Mouse (Mus musculus): ENCODE data around the gene Gm11236.
"Not testable (repeated sequence)": the region's sequence is repeated elsewhere in the genome, so short reads cannot be mapped to it uniquely, and the experiment has no call there.

Gene Gm11236

DNA sequence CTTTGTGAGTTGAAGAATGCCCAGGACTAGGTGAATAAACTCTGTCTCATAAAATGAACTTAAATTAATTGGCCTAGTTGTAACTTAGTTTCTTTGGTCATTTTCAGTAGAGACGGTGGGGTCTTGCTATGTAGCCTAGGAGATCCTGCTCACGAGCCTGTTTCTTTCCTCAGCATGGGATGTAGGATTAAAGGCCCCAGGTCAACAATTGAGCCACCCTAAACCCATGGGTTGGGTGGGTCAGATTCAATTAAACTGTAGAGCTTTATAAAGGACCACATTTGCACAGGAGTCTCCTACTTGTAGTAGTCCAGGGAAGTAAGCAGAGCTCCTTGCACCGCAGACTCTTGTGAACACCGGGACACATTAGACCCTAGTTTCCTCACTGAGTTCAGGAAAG is at the start of gene Gm11236:
TSS of gene Gm11236 (plus strand) at position 301 of the 400 bp plus-strand sequence.
- not testable (repeated sequence) for DNase-seq (ENCODE audit: low spot score)

DNA sequence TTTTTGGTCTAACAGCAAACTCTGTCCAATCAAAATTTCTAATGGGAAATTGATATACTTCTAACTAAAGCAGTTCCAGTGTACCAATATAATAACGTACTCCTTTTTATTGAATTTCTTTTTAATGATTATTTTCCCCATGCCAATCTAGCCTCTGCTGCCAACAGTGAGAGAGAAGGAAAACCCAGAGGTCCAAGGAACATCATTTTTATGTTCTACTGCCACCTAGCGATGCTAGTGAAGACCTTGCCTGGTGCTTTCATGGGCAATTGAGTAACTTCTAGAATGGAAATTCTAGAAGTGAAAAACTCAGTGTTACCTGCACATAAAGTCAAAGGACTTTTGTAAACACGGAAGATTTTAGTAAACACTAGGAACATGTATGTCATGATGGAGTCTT is 38.7 kb upstream of the Gm11236 start:
- DNase-seq (ENCODE audit: low spot score) = no peak

GRCm38 (mm10) chr4:73607581-73607980 is 30.3 kb upstream of the Gm11236 start, which contains the start of gene Gm11238:
Gene Gm11238 (plus strand): TSS chr4:73607881.
- DNase-seq (ENCODE audit: low spot score) = not testable (repeated sequence)

- not testable (repeated sequence) for DNase-seq (ENCODE audit: low spot score)
Observed at GRCm38 (mm10) chr4:73622684-73623083, 15.2 kb upstream of the Gm11236 start, which contains the start of gene Gm11237. Gene Gm11237 (plus strand): TSS chr4:73622984.

- DNase-seq (ENCODE audit: low spot score) = not testable (repeated sequence)
Observed at GRCm38 (mm10) chr4:73661864-73662263, 23.9 kb downstream of the Gm11236 start.

GRCm38 (mm10) chr4:73668054-73668453 is 30.1 kb downstream of the Gm11236 start, which contains the start of gene Gm11239:
Gene Gm11239 (plus strand): TSS chr4:73668354.
- DNase-seq (ENCODE audit: low spot score) = not testable (repeated sequence)

- not testable (repeated sequence) for DNase-seq (ENCODE audit: low spot score)
Observed at GRCm38 (mm10) chr4:73683216-73683615, 45.3 kb downstream of the Gm11236 start, which contains the start of gene Gm428. Gene Gm428 (plus strand): TSS chr4:73683516.

All from ovary, postnatal 36 days (tissue).